Mouse (Mus musculus) hindbrain, postnatal 0 days (tissue): ENCODE results near the gene Kcnn3. TPM values are rescaled to one million over a fixed set of nuclear protein-coding genes. Genes with fewer than 3 reads are reported as not detected.
A peak's percentile ranks its signal among the peaks of the same experiment; 100 is the strongest.

Experiments used
- ATAC-seq: fragments of 200-750 bp; cut with Nextera tagmentation; 2 replicates; pipeline ENCODE4 v1.8.0; 2017; ENCODE audit warnings: mild to moderate bottlenecking, moderate TSS enrichment, moderate library complexity
- DNase-seq: peaks from one replicate; pipeline ENCODE4 v3.0.0-alpha.2; 2015; ENCODE audit warnings: low spot score
- H3K27ac ChIP-seq: fragments of 300-500 bp; sonication (generic); 2 replicates; pipeline ENCODE4 v1.5.1; 2014; ENCODE audit warnings: mild to moderate bottlenecking
- H3K27me3 ChIP-seq: fragments of 300-500 bp; sonication (generic); 2 replicates; pipeline ENCODE4 v1.6.1; 2014; ENCODE audit warnings: low read length, mixed read lengths; ENCODE audit not compliant: insufficient read depth
- H3K36me3 ChIP-seq: fragments of 300-500 bp; sonication (generic); 2 replicates; pipeline ENCODE4 v1.6.1; 2014; ENCODE audit warnings: low read length, mixed read lengths; ENCODE audit not compliant: insufficient read depth
- H3K4me1 ChIP-seq: fragments of 300-500 bp; sonication (generic); 2 replicates; pipeline ENCODE4 v1.6.1; 2014; ENCODE audit warnings: antibody characterized with exemption, low read length, mixed read lengths; ENCODE audit not compliant: insufficient read depth
- H3K4me2 ChIP-seq: fragments of 300-500 bp; sonication (generic); 2 replicates; pipeline ENCODE4 v1.6.1; 2014; ENCODE audit warnings: low read depth, mild to moderate bottlenecking, low read length, moderate library complexity, mixed read lengths
- H3K4me3 ChIP-seq: fragments of 300-500 bp; sonication (generic); 2 replicates; pipeline ENCODE4 v1.5.1; 2014; ENCODE audit warnings: low read length
- H3K9ac ChIP-seq: fragments of 300-500 bp; sonication (generic); replicated peaks from 2 replicates; pipeline ENCODE4 v1.6.1; 2014; ENCODE audit warnings: mild to moderate bottlenecking, low read length, moderate library complexity, mixed read lengths
- H3K9me3 ChIP-seq: fragments of 300-500 bp; sonication (generic); 2 replicates; pipeline ENCODE4 v1.6.1; 2016; ENCODE audit warnings: low read length, mixed read lengths
- CTCF ChIP-seq: IDR thresholded peaks from 2 replicates; pipeline ENCODE4 v1.5.1; 2016; ENCODE audit warnings: antibody characterized with exemption, control low read depth, low read depth
- whole genome bisulfite sequencing: fragments of 180-500 bp; shearing (Covaris S2); extraction: QIAGEN DNeasy Blood & Tissue Kit; methylation state at CpG from one replicate; pipeline ENCODE4 v1.1.7; 2014; 5-methylcytosine and 5-hydroxymethylcytosine counted together
- polyA plus RNA-seq: library from polyadenylated mRNA; unstranded; fragments of >200 nt; fragmentation: Nextera tagmentation; extraction: Ambion mirVana; gene quantifications from 2 replicates; pipeline ENCODE4 v1.2.1, GENCODE M21; 2015
- total RNA-seq: library from RNA; depleted of rRNA; stranded (reverse); fragments of >200 nt; gene quantifications from 2 replicates; pipeline ENCODE4 v1.2.3, GENCODE M21; 2014

Gene Kcnn3
- total and polyA plus RNA-seq, 2 experiments from 2014 or later, result 7.4 to 27.3 TPM

DNA sequence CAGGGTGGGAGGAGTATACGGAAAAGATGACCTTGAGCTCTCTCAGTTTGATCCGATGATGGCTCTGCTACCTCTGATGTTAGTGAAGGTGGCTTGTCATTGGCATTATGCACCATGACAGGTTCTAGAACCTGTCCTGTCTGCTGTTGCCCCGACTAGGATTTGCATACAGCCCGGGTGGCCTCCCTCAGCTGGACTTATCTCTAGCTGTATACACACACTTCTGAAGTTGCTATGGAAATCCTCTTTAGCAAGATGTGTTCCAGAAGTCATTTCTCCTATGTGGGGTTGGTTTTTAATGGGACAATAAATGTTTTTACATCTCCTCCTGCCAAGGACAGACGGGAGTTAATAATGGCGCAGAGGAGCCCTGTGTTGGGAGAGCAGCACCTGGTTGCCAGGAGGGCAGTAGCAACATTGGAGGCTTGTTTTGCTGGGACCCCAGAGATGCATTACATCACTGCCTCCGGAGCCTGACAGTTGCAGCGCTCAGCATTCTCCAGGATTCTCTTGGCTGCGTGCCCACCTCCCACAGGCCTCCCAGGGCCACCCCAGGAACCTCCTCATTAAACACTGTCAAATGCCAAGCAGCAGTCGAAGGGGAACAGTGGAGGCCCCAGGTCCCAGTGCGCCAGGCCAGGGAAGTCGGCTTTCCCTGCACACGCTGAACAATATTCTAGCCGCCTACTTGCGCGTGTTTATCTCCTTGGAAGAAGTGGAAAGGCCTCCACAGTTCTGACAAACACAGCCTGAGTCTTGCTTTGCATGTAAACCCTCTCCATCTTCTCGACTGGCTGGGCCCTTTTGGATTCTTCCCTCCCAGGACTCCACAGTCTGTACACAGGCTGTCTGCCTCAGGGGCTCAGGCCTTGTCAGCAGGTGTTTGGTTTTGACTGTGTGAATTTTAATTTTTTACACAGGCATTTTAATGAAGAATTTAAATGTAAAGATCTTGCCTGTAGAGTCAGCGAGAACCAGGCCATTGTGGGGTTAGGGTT, 93.9 kb downstream of the Kcnn3 start:
- 13% methylated on average over 18 of the region's 18 CpGs for whole genome bisulfite sequencing
- Histone ChIP-seq H3K27me3 (no peaks in the 10 kb centered on the region), H3K4me2 (no peak overlapping the region), H3K9me3 (no peaks in the 10 kb centered on the region), H3K9ac (peak overlapping the region; percentile 13; the same call in 1 of the 2 replicates), H3K27ac (peak overlapping the region; percentile 71), H3K4me3 (no peak overlapping the region), H3K4me1 (peaks cover 14% of the 10 kb centered on the region), H3K36me3 (no peaks in the 10 kb centered on the region)
- peak; percentile 90 for DNase-seq
- peak; percentile 89 for ATAC-seq
- no peak for TF ChIP-seq CTCF

DNA sequence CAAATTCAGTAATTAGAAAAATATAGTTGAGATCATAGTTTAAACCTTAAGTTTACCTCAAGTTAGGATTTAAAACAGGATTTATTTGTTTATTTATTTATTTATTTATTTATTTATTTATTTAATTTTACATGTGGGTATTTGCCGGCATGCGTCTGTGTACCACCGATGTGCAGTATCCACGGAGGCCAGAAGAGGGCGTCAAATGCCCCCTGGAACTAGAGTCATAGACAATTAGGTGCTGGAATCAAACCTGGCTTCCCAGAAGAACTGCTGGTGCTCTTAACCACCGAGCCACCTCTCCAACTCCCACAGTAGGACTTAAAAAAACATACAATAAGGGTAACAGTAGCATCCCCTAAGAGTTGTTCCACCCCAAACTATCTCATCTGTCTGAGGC, 96.9 kb downstream of the Kcnn3 start:
- no peaks in the 10 kb centered on the region for H3K27me3 ChIP-seq
- 70% methylated on average over 6 of the region's 6 CpGs for WGBS
- no peak for DNase-seq
- no peak overlapping the region for H3K9ac ChIP-seq
- H3K36me3 ChIP-seq, result no peaks in the 10 kb centered on the region
- H3K4me3 ChIP-seq, result no peak overlapping the region
- peaks cover 14% of the 10 kb centered on the region for H3K4me1 ChIP-seq
- ATAC-seq, result no peak
- H3K4me2 ChIP-seq, result no peak overlapping the region
- no peak overlapping the region for H3K27ac ChIP-seq
- TF ChIP-seq CTCF, result peak; percentile 18; the same call in 1 of the 2 replicates
- H3K9me3 ChIP-seq, result no peaks in the 10 kb centered on the region

DNA sequence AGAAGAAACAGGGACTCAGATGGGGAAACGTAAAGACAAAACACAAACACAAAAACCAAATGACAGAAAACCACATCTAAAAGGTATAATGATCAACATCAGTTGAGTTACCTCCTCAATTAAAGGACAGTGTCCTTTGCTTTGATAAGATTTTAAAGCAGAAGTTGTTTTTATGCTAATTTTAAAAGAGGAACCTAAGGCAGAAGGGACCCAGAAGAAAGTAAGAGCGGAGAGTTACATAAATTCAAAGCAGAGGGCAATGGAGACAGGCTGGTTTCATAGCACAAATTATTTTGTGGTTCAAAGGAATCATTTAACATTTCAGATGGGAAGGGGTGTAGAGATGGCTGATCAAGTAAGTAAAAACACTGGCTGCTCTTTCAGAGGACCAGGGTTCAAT, 97.4 kb downstream of the Kcnn3 start:
- Histone ChIP-seq H3K9ac (no peak overlapping the region), H3K4me3 (no peak overlapping the region), H3K27me3 (no peaks in the 10 kb centered on the region), H3K27ac (no peak overlapping the region), H3K4me2 (no peak overlapping the region), H3K9me3 (no peaks in the 10 kb centered on the region), H3K4me1 (peaks cover 14% of the 10 kb centered on the region), H3K36me3 (no peaks in the 10 kb centered on the region)
- no peak for TF ChIP-seq CTCF
- DNase-seq, result no peak
- no peak for ATAC-seq
- WGBS, result 96% methylated on average over 2 of the region's 2 CpGs

DNA sequence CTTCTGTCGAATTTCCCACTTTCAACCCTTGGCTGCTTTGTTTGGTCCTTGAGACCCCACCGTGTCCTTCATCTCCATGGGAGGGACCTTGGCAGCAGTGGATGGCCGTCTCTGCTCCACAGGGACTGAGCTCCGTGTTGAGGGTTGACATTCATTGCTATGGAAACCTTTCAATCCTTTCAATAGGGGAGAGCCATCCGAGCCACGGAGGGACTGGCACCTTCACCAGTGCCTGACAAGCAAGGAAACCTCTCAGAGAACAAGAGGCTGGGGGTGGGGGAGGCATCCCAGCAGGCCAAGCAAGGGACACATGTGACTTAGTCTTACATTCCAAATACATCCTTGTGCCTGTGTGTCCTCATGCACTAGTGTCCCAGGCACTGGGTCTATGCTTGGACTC, 102.9 kb downstream of the Kcnn3 start:
- Histone ChIP-seq H3K9me3 (no peaks in the 10 kb centered on the region), H3K4me1 (peaks cover 15% of the 10 kb centered on the region), H3K36me3 (no peaks in the 10 kb centered on the region), H3K27me3 (no peaks in the 10 kb centered on the region), H3K9ac (no peak overlapping the region), H3K4me3 (no peak overlapping the region), H3K4me2 (no peak overlapping the region), H3K27ac (peak overlapping the region; percentile 27; the same call in 1 of the 2 replicates)
- ATAC-seq, result peak; percentile 91
- TF ChIP-seq CTCF, result no peak
- DNase-seq, result peak; percentile 73
- WGBS, result 5% methylated on average over 6 of the region's 6 CpGs

DNA sequence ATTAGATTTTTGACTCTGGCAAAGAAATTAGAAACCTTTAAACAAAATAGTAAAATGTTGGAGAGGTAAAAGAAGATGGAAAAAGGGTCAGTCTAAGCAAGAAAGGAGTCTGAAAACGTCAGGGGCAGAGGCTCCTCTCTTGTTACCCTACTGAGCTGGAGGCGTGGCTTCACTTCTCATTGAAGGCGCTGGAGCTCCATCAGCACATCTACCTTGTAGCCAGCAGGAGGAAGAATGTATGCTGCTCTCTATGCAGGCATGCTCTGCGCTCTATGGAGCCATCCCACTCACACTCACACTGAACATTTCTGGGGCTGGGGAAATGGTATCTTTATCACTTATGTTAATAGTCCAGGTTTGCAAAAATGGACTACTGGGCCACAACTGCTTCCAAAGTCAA, 103.6 kb downstream of the Kcnn3 start:
- DNase-seq (peak; percentile 24), ATAC-seq (no peak)
- Histone ChIP-seq H3K9me3 (no peaks in the 10 kb centered on the region), H3K4me2 (no peak overlapping the region), H3K9ac (no peak overlapping the region), H3K4me3 (no peak overlapping the region), H3K4me1 (peaks cover 15% of the 10 kb centered on the region), H3K27me3 (no peaks in the 10 kb centered on the region), H3K36me3 (no peaks in the 10 kb centered on the region), H3K27ac (peak overlapping the region; percentile 29; the same call in 1 of the 2 replicates)
- 33% methylated on average over 4 of the region's 4 CpGs for WGBS
- no peak for TF ChIP-seq CTCF

DNA sequence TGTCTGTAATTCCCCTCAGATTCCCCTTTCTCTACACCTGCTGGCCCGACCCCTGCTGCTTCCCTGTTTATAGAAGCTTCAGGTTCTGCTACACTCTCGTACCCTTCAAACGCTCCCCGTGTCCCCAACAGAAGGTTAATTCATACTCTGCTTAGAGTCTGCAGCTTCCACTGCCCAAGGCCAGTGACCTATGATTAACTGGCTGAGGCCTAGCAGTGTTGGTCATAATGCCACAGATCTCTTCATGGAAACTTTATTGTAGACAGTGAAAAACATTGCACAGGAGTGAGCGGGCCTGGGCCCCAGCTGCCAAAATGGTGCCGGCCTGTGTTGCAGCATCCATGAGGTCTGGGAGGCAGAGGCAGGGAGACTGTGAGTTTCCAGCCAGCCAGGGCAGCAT, 104.0 kb downstream of the Kcnn3 start:
- Histone ChIP-seq H3K36me3 (no peaks in the 10 kb centered on the region), H3K27ac (peak overlapping the region; percentile 29; the same call in 1 of the 2 replicates), H3K4me3 (no peak overlapping the region), H3K4me2 (no peak overlapping the region), H3K27me3 (no peaks in the 10 kb centered on the region), H3K4me1 (peaks cover 15% of the 10 kb centered on the region), H3K9me3 (no peaks in the 10 kb centered on the region), H3K9ac (no peak overlapping the region)
- no peak for TF ChIP-seq CTCF
- 53% methylated on average over 6 of the region's 6 CpGs for WGBS
- DNase-seq, result no peak
- no peak for ATAC-seq
